Comparison of ENCODE assay signal across 8 mouse cellular contexts in the genomic region with DNA sequence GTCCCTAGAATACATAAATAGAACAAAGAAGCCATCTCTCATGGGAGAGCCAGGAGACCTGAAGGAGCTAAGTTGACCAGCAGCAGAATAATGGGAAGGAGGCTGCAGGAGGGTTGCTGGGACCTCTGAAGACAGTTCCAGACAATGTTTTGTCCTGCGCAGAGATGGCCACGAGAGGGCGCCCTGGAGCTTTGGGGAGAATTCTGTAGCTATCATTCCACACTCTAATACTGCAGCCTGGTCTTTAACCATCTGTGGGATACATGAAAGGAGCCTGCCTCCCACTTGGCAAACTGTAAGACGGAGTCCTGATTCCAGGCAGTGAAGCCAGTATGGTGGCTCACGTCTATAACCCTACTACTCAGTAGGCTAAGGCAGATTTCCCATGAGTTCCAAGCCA. TPM values are rescaled to one million over a fixed set of nuclear protein-coding genes. Genes with fewer than 3 reads are reported as not detected.
DNase-seq lines count a peak whose midpoint lies in the region; ATAC-seq and TF ChIP-seq lines count a peak whose summit lies in the region.

No protein-coding gene starts in this region.

- H3K4me3 ChIP-seq in CH12.LX (replicated peaks in 1 of 3; ENCODE audit: low read depth in 2 of 3, low read length in 2 of 3, poor library complexity in 1 of 3): no peak overlapping the region
- no peak overlapping the region for H3K4me3 ChIP-seq in lung, embryonic 16.5 days (ENCODE audit: low read length)

- H3K9me3 ChIP-seq in CH12.LX (replicated peaks; ENCODE audit: low read length): no peaks in the 10 kb centered on the region
- no peaks in the 10 kb centered on the region for H3K9me3 ChIP-seq in lung, embryonic 16.5 days (ENCODE audit: control insufficient read depth, low read length)

- dilution Hi-C loops in CH12.LX (cut with MboI; ENCODE audit: extremely low pct_ligation_motif_present, extremely low pct_unique_long_range_greater_than_20kb, low sequenced_read_pairs): no loop called here

- peak; percentile 84 for TF ChIP-seq RAD21 in CH12.LX (IDR thresholded peaks at IDR 0.05; ENCODE audit: low read depth, low read length)

- no peaks in the 10 kb centered on the region for H3K79me2 ChIP-seq in CH12.LX (replicated peaks; ENCODE audit: control insufficient read depth, extremely low read depth, insufficient read depth, poor library complexity, severe bottlenecking)

- H3K27ac ChIP-seq in CH12.LX (ENCODE audit: insufficient read depth, low read depth): no peak overlapping the region
- H3K27ac ChIP-seq in lung, embryonic 16.5 days (ENCODE audit: low read length): no peak overlapping the region

- in situ Hi-C loops in CH12.LX (cut with MboI; ENCODE audit: low pct_ligation_motif_present, low pct_unique_long_range_greater_than_20kb, low sequenced_read_pairs): no loop called here

- peak; percentile 61 for DNase-seq in CH12.LX (ENCODE audit: extremely low read depth)
- DNase-seq in adrenal gland, adult 8-10 months: peak; percentile 25
- DNase-seq in embryo, embryonic 10.5 days (ENCODE audit: low spot score): peak; percentile 86
- peak; percentile 54 for DNase-seq in heart, adult 8-10 months (ENCODE audit: low spot score)
- peak; percentile 83 for DNase-seq in layer of hippocampus, adult 11-12 months (ENCODE audit: low spot score)
- peak; percentile 66 to 81 for DNase-seq in right cerebral cortex, adult 2 months (ENCODE audit: low spot score in 2 of 2)
- peak; percentile 59 for DNase-seq in urinary bladder, adult 2 months (ENCODE audit: low spot score)

- no peaks in the 10 kb centered on the region for H3K4me1 ChIP-seq in CH12.LX (ENCODE audit: control insufficient read depth in 1 of 2, insufficient read depth in 2 of 2)
- H3K4me1 ChIP-seq in lung, embryonic 16.5 days (replicated peaks; ENCODE audit: control insufficient read depth, insufficient read depth, low read length): no peaks in the 10 kb centered on the region

- peak; percentile 92 for TF ChIP-seq CTCF in CH12.LX (conservative IDR thresholded peaks at IDR 0.05 in 1 of 2, IDR thresholded peaks at IDR 0.05 in 1 of 2; ENCODE audit: low read depth in 2 of 2, low read length in 2 of 2)

- TF ChIP-seq POLR2A in CH12.LX (IDR thresholded peaks at IDR 0.05; ENCODE audit: low read depth, low read length): no peak

- no peaks in the 10 kb centered on the region for H3K36me3 ChIP-seq in CH12.LX (replicated peaks in 1 of 2; ENCODE audit: control insufficient read depth in 1 of 2, insufficient read depth in 1 of 2, low read length in 1 of 2)
- H3K36me3 ChIP-seq in lung, embryonic 16.5 days (ENCODE audit: control insufficient read depth, insufficient read depth, low read length): no peaks in the 10 kb centered on the region

- no peak for TF ChIP-seq EP300 in CH12.LX (IDR thresholded peaks at IDR 0.05; ENCODE audit: low read length)

- 0 out of 2 replicates have a peak, but pooled peaks have one; percentile 23 for ATAC-seq in lung, embryonic 16.5 days (ENCODE audit: low read depth)

- 24% methylated on average over 5 of the region's 5 CpGs for WGBS in lung, embryonic 16.5 days

- H3K9ac ChIP-seq in CH12.LX (ENCODE audit: insufficient read depth, low read depth): no peak overlapping the region
- H3K9ac ChIP-seq in lung, embryonic 16.5 days (ENCODE audit: low read length): no peak overlapping the region

- H3K27me3 ChIP-seq in CH12.LX (replicated peaks): peaks cover 28% of the 10 kb centered on the region
- H3K27me3 ChIP-seq in lung, embryonic 16.5 days (ENCODE audit: control insufficient read depth, insufficient read depth, low read depth, low read length): no peaks in the 10 kb centered on the region; the same call in 1 of the 2 replicates

- no peak overlapping the region for H3K4me2 ChIP-seq in CH12.LX (ENCODE audit: insufficient read depth, low read depth, poor library complexity, severe bottlenecking)
- H3K4me2 ChIP-seq in lung, embryonic 16.5 days (ENCODE audit: low read depth, low read length): no peak overlapping the region

TF ChIP-seq in CH12.LX, 34 proteins besides CTCF, POLR2A, EP300 and RAD21:
- TF ChIP-seq TBP (conservative IDR thresholded peaks at IDR 0.05; ENCODE audit: low read depth, low read length): no peak
- TF ChIP-seq SMC3 (IDR thresholded peaks at IDR 0.05; ENCODE audit: low read depth, low read length): peak; percentile 88

RNA-seq across cellular contexts. Expression of gene Frrs1l, which starts 27.0 kb away (rescaled TPM):
- total RNA-seq in CH12.LX (2012; rRNA removed): not detected in 2 replicates
- total RNA-seq in CH12.LX (2014; rRNA removed): not detected in 2 replicates
- not detected in 2 replicates for polyA plus RNA-seq in CH12.LX (2012; ENCODE audit: insufficient read length, low read depth)
- 1 to 10 TPM; 1.0 to 1.6 (median 1.2) TPM for total RNA-seq in adrenal gland, adult 8-10 months (2022)
- under 1 TPM; 0.09 to 0.23 (median 0.10) TPM for total RNA-seq in heart, adult 8-10 months (2022)
- 1.9 and 2.9 TPM in 2 replicates for polyA plus RNA-seq in lung, embryonic 16.5 days (2015; fragmentation: Nextera tagmentation; extraction: Ambion mirVana)
- 0.03 and 0.04 TPM in 2 replicates for polyA plus RNA-seq in urinary bladder, adult 2 months (2012; rRNA removed)

Comparison
In these comparisons a context has a peak if more than half of its experiments do, and no peak if none do; other contexts are left out.
1. DNase-seq: peak in every context shown above with its lines; median percentile 86 in embryo, embryonic 10.5 days; 83 in layer of hippocampus, adult 11-12 months; 74 in right cerebral cortex, adult 2 months; 61 in CH12.LX; 59 in urinary bladder, adult 2 months; 54 in heart, adult 8-10 months; 25 in adrenal gland, adult 8-10 months.